Mouse (Mus musculus) midbrain, embryonic 16.5 days (tissue): ENCODE data around the gene Btrc. TPM values are rescaled to one million over a fixed set of nuclear protein-coding genes. Genes with fewer than 3 reads are reported as not detected.

Experiments used
- ATAC-seq: fragments of 200-750 bp; cut with Nextera tagmentation; 2 replicates; pipeline ENCODE4 v1.8.0; 2017; ENCODE audit warnings: moderate TSS enrichment
- H3K27ac ChIP-seq: fragments of 300-500 bp; sonication (generic); 2 replicates; pipeline ENCODE4 v1.5.1; 2014; ENCODE audit warnings: mild to moderate bottlenecking, low read length, mixed read lengths
- H3K27me3 ChIP-seq: fragments of 300-500 bp; sonication (generic); 2 replicates; pipeline ENCODE4 v1.6.1; 2014; ENCODE audit warnings: low read depth, low read length, mixed read lengths; ENCODE audit not compliant: control insufficient read depth, insufficient read depth
- H3K36me3 ChIP-seq: fragments of 300-500 bp; sonication (generic); 2 replicates; pipeline ENCODE4 v1.6.1; 2014; ENCODE audit warnings: mild to moderate bottlenecking, low read length, moderate library complexity, mixed read lengths; ENCODE audit not compliant: control insufficient read depth, insufficient read depth
- H3K4me1 ChIP-seq: fragments of 300-500 bp; sonication (generic); 2 replicates; pipeline ENCODE4 v1.6.1; 2014; ENCODE audit warnings: mild to moderate bottlenecking, low read length, mixed read lengths; ENCODE audit not compliant: control insufficient read depth, insufficient read depth
- H3K4me2 ChIP-seq: fragments of 300-500 bp; sonication (generic); 2 replicates; pipeline ENCODE4 v1.6.1; 2014; ENCODE audit warnings: mild to moderate bottlenecking, low read length, mixed read lengths
- H3K4me3 ChIP-seq: fragments of 300-500 bp; sonication (generic); 2 replicates; pipeline ENCODE4 v1.5.1; 2014; ENCODE audit warnings: low read depth, mild to moderate bottlenecking, low read length, moderate library complexity, mixed read lengths
- H3K9ac ChIP-seq: fragments of 300-500 bp; sonication (generic); 2 replicates; pipeline ENCODE4 v1.6.1; 2014; ENCODE audit warnings: low read depth, low read length, mixed read lengths
- H3K9me3 ChIP-seq: fragments of 300-500 bp; sonication (generic); replicated peaks from 2 replicates; pipeline ENCODE4 v1.6.1; 2014; ENCODE audit warnings: mild to moderate bottlenecking, low read length, mixed read lengths; ENCODE audit not compliant: control insufficient read depth, poor library complexity, severe bottlenecking
- WGBS: fragments of 180-500 bp; shearing (Covaris S2); extraction: QIAGEN DNeasy Blood & Tissue Kit; methylation state at CpG from one replicate; pipeline ENCODE4 v1.1.7; 2014; 5-methylcytosine and 5-hydroxymethylcytosine counted together
- polyA plus RNA-seq: library from polyadenylated mRNA; unstranded; fragments of >200 nt; fragmentation: Nextera tagmentation; extraction: Ambion mirVana; gene quantifications from 2 replicates; pipeline ENCODE4 v1.2.1, GENCODE M21; 2015

Btrc gene
- polyA plus RNA-seq, 1 experiment from 2014 or later = 64.3 TPM

DNA sequence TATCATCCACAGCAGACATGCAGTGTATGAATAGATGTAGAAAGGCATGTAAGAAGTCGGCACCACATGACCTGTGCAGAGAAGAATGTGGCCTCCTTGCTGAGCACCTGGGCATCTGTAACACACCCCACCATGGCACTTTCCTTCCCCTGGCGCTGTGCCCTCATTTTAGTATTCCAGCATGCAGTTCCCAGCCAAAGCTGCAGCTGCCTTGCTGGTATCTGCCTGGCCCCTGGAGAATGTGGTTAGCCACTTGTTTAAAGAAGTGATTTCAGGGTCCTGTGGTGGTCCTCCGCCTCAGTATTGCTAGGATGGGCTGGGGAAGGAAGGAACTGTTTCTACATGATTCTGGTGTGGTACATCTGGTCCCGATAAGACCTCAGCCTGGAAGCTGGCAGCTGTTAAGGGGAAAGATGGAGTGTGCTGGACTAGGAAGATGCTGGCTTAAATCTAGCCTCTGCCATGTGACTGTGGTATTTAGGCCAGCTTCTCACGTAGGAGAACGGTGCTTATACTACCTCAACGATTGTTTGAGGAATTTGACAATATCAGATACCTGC, 210.9 kb downstream of the Btrc start:
- Histone ChIP-seq H3K9me3 (no peaks in the 10 kb centered on the region), H3K4me1 (no peaks in the 10 kb centered on the region; the same call in 1 of the 2 replicates), H3K4me3 (no peak overlapping the region), H3K9ac (no peak overlapping the region), H3K27ac (no peak overlapping the region), H3K27me3 (peaks cover 15% of the 10 kb centered on the region), H3K4me2 (no peak overlapping the region), H3K36me3 (peaks cover 17% of the 10 kb centered on the region)
- ATAC-seq = 0 out of 2 replicates have a peak, but pooled peaks have one; percentile 25
- 80% methylated on average over 7 of the region's 7 CpGs for WGBS

- H3K4me1 ChIP-seq = peaks cover 5% of the 10 kb centered on the region
- H3K4me2 ChIP-seq = no peak overlapping the region
- no peak overlapping the region for H3K4me3 ChIP-seq
- 51% methylated on average over 19 of the region's 19 CpGs for WGBS
- H3K9me3 ChIP-seq = no peaks in the 10 kb centered on the region
- H3K9ac ChIP-seq = no peak overlapping the region
- H3K27me3 ChIP-seq = 0 out of 2 replicates have a peak, but pooled peaks cover 10% of the 10 kb centered on the region
- no peak for ATAC-seq
- peaks cover 17% of the 10 kb centered on the region for H3K36me3 ChIP-seq
- H3K27ac ChIP-seq = no peak overlapping the region
These were observed 211.6 kb downstream of the Btrc start for GRCm38 (mm10) chr19:45574941-45575631.

DNA sequence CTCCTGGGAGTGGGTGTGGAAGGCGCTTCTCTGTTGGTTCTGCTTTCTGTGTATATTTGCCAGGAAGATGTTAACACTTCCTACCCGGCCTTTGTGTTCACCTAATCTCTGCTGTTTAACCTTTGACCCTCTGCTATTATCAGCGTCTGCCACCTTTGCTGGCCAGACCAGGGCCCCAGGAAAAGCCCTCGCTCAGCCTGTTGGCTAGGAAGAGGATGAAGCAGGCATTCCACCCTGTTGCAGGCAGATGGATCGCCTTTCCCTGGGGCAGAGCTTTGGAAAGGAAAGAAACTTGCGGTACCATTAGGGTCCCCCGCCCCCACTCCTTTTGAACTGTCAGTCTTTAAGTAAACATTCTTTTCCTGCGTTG, 212.1 kb downstream of the Btrc start:
- H3K4me2 ChIP-seq = no peak overlapping the region
- no peak for ATAC-seq
- 0 out of 2 replicates have a peak, but pooled peaks cover 10% of the 10 kb centered on the region for H3K27me3 ChIP-seq
- H3K4me1 ChIP-seq = peaks cover 9% of the 10 kb centered on the region
- 14% methylated on average over 8 of the region's 8 CpGs for WGBS
- H3K36me3 ChIP-seq = peaks cover 17% of the 10 kb centered on the region
- no peak overlapping the region for H3K9ac ChIP-seq
- no peak overlapping the region for H3K27ac ChIP-seq
- H3K4me3 ChIP-seq = no peak overlapping the region
- H3K9me3 ChIP-seq = no peaks in the 10 kb centered on the region

DNA sequence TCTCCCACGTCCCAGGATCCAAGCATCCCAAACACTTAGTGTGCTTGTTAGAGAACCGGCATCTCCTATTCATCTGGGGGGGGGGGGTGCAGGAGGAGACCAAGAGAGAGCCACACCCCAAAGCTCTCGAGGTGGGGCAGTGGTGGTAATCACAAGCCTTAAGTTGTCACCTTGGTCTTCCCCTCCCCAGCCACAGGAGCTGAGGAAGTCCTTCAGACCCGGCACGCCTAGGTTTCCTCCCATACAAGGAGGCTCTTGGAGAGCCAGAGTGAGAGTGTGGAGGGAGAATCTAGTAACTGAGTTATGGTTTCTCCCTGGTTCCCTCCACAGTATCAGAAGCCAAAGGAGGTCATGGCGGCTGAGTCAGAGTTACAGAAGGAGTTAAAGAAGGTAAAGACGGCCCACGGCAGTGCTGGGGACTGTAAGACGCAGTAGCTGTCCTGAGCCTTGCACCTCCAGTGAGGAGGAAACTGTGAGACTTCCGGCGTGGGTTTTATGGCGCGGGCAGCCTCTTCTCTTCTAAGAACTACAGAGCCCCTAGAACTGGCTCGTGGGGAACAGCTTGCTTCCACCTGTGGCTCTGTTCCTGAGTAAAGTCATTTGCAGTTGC, 213.7 kb downstream of the Btrc start:
- no peak for ATAC-seq
- H3K27ac ChIP-seq = no peak overlapping the region
- H3K9me3 ChIP-seq = no peaks in the 10 kb centered on the region
- 87% methylated on average over 14 of the region's 14 CpGs for WGBS
- H3K9ac ChIP-seq = no peak overlapping the region
- H3K4me1 ChIP-seq = peaks cover 9% of the 10 kb centered on the region
- no peak overlapping the region for H3K4me2 ChIP-seq
- H3K36me3 ChIP-seq = peaks cover 14% of the 10 kb centered on the region
- no peak overlapping the region for H3K4me3 ChIP-seq
- 0 out of 2 replicates have a peak, but pooled peaks cover 4% of the 10 kb centered on the region for H3K27me3 ChIP-seq

- 0 out of 2 replicates have a peak, but pooled peaks cover 4% of the 10 kb centered on the region for H3K27me3 ChIP-seq
These were observed 215.4 kb downstream of the Btrc start for GRCm38 (mm10) chr19:45578976-45579375.

DNA sequence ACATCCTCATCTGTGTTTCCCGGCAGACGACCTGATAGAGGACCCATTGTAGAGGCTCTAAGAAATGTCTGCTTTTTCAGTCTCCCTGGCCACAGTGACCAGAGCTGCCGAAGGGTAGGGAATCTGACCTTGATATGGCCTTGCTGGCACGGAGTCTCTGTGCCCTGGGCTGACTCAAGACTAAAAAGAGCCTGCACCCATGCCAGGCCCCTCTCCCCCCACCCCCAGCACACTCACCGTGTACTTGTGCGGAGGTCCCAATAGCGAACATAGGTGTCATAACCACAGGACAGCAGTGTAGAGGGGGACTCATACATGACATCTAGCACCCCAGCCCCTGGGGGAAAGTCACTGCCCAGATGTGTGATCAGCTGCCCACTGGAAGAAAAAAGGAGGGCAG, 215.9 kb downstream of the Btrc start:
- peaks cover 11% of the 10 kb centered on the region for H3K4me1 ChIP-seq
- no peak overlapping the region for H3K27ac ChIP-seq
- peaks cover 14% of the 10 kb centered on the region for H3K36me3 ChIP-seq
- no peak overlapping the region for H3K4me2 ChIP-seq
- ATAC-seq = no peak
- no peaks in the 10 kb centered on the region for H3K9me3 ChIP-seq
- 0 out of 2 replicates have a peak, but pooled peaks cover 4% of the 10 kb centered on the region for H3K27me3 ChIP-seq
- WGBS = 83% methylated on average over 7 of the region's 7 CpGs
- H3K9ac ChIP-seq = no peak overlapping the region
- H3K4me3 ChIP-seq = no peak overlapping the region

More at GRCm38 (mm10) chr19:45578976-45579375, 215.4 kb downstream of the Btrc start:
- H3K4me2 ChIP-seq = no peak overlapping the region
- ATAC-seq = no peak
- no peaks in the 10 kb centered on the region for H3K9me3 ChIP-seq
- no peak overlapping the region for H3K9ac ChIP-seq
- WGBS = 86% methylated on average over 12 of the region's 12 CpGs
- peaks cover 11% of the 10 kb centered on the region for H3K4me1 ChIP-seq
- no peak overlapping the region for H3K4me3 ChIP-seq
- peaks cover 14% of the 10 kb centered on the region for H3K36me3 ChIP-seq
- H3K27ac ChIP-seq = no peak overlapping the region

Other genes with a start within 250 kb of the Btrc start
- not detected in 2 replicates for gene Tlx1, start 213.1 kb upstream of the Btrc start, polyA plus RNA-seq
- gene Lbx1, start 127.9 kb upstream of the Btrc start, polyA plus RNA-seq = 0.07 and 0.08 TPM in 2 replicates
- 12.7 and 13.3 TPM in 2 replicates for gene Poll, start 196.8 kb downstream of the Btrc start, polyA plus RNA-seq
- 66.9 and 75.8 TPM in 2 replicates for gene Gm17018, start 196.9 kb downstream of the Btrc start, polyA plus RNA-seq